Mouse (Mus musculus): ENCODE data around the gene Hes2. TPM values are rescaled to one million over a fixed set of nuclear protein-coding genes. Genes with fewer than 3 reads are reported as not detected.

Hes2 gene
- polyA plus RNA-seq, 1 experiment from 2014 or later = 0.17 TPM

GRCm38 (mm10) chr4:152192569-152192968 is 33.9 kb downstream of the Hes2 start:
- Histone ChIP-seq H3K4me1 (peaks cover 13% of the 10 kb centered on the region; the same call in 1 of the 2 replicates), H3K27ac (peak overlapping the region; percentile 30)
- 50% methylated on average over 4 of the region's 4 CpGs for WGBS

GRCm38 (mm10) chr4:152194476-152195175 is 36.0 kb downstream of the Hes2 start:
- 80% methylated on average over 3 of the region's 3 CpGs for WGBS

More at GRCm38 (mm10) chr4:152192569-152192968, 33.9 kb downstream of the Hes2 start:
- no peak for ATAC-seq (replicated peaks; ENCODE audit: low FRiP score)
- no peak overlapping the region for H3K4me2 ChIP-seq
- no peaks in the 10 kb centered on the region for H3K27me3 ChIP-seq
- no peaks in the 10 kb centered on the region for H3K9me3 ChIP-seq (replicated peaks)
- H3K4me3 ChIP-seq (replicated peaks) = no peak overlapping the region
- no peak overlapping the region for H3K9ac ChIP-seq
- H3K36me3 ChIP-seq = no peaks in the 10 kb centered on the region

DNA sequence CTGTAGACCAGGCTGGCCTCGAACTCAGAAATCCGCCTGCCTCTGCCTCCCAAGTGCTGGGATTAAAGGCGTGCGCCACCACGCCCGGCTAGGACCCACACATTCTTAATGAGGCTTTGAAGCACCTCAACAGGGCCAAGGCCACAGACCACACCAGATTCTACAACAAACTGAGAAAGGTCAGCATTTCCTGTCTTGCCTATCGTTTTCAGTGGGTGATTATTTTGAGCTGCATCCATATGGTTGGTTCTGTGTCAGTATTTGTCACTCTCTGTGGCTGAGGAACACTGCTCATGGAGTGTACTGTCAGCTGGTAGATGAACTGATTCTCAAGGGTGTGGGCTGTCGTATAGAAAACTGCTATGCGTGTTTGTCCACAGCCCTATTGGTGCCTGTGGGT is 37.6 kb downstream of the Hes2 start:
- Histone ChIP-seq H3K4me1 (peaks cover 18% of the 10 kb centered on the region), H3K4me3 (replicated peaks) (no peak overlapping the region), H3K36me3 (no peaks in the 10 kb centered on the region), H3K9ac (no peak overlapping the region), H3K27ac (no peak overlapping the region), H3K27me3 (no peaks in the 10 kb centered on the region), H3K9me3 (replicated peaks) (no peaks in the 10 kb centered on the region), H3K4me2 (no peak overlapping the region)
- 91% methylated on average over 8 of the region's 9 CpGs for WGBS
- no peak for ATAC-seq (replicated peaks; ENCODE audit: low FRiP score)

More at GRCm38 (mm10) chr4:152194476-152195175, 36.0 kb downstream of the Hes2 start:
- Histone ChIP-seq H3K27me3 (no peaks in the 10 kb centered on the region), H3K4me1 (peaks cover 13% of the 10 kb centered on the region; the same call in 1 of the 2 replicates), H3K27ac (no peak overlapping the region), H3K4me2 (no peak overlapping the region), H3K9ac (no peak overlapping the region), H3K9me3 (replicated peaks) (no peaks in the 10 kb centered on the region), H3K36me3 (no peaks in the 10 kb centered on the region), H3K4me3 (replicated peaks) (no peak overlapping the region)
- no peak for ATAC-seq (replicated peaks; ENCODE audit: low FRiP score)

DNA sequence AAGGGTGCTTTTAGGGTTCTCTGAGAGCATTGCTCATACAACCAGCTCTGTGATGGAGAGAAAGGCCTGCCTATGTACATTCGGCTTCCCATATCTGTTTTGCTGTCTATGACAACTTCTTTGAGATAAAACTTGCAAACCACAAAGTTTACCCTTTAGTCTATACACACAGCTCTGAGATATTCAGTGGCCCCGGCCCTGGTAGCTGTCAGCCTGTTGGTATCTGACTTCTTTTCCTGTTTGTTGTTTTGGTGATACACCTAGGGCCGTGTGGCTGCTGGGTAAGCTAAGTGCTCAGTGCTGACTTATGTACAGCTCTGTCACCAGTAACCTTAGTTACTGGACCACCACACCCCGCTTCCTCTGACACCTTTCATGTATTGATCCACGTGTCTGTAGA is 38.9 kb downstream of the Hes2 start:
- Histone ChIP-seq H3K4me1 (peaks cover 28% of the 10 kb centered on the region), H3K36me3 (no peaks in the 10 kb centered on the region), H3K27me3 (no peaks in the 10 kb centered on the region), H3K4me2 (no peak overlapping the region), H3K9ac (no peak overlapping the region), H3K27ac (no peak overlapping the region), H3K9me3 (replicated peaks) (no peaks in the 10 kb centered on the region), H3K4me3 (replicated peaks) (no peak overlapping the region)
- 78% methylated on average over 5 of the region's 5 CpGs for WGBS
- no peak for ATAC-seq (replicated peaks; ENCODE audit: low FRiP score)

- Histone ChIP-seq H3K27me3 (no peaks in the 10 kb centered on the region), H3K9ac (no peak overlapping the region), H3K4me3 (replicated peaks) (no peak overlapping the region), H3K4me2 (no peak overlapping the region), H3K4me1 (peaks cover 39% of the 10 kb centered on the region), H3K27ac (no peak overlapping the region), H3K36me3 (no peaks in the 10 kb centered on the region), H3K9me3 (replicated peaks) (no peaks in the 10 kb centered on the region)
- ATAC-seq (replicated peaks; ENCODE audit: low FRiP score) = no peak
- 76% methylated on average over 1 of the region's 1 CpGs for WGBS
Observed at GRCm38 (mm10) chr4:152199617-152200016, 41.0 kb downstream of the Hes2 start.

DNA sequence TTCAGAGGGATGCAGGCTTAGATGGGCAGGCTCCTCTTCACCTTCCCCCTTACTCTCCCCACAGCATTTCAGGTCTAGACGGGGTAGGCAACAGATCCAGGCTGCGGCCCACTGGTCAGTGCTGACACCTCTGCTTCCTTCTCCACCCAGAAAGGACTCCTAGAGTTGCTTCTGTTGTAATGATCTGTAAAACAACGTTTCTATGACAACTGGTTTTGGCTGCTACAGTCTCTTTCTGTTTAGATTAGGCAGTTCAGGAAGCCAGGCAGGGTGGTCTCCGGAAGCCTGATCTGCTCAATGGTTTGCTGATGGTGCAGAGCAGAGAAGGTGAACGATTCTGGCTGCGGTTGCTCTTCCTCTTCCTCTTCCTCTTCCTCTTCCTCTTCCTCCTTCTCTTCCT is 42.8 kb downstream of the Hes2 start:
- 49% methylated on average over 6 of the region's 6 CpGs for WGBS
- no peak overlapping the region for H3K4me2 ChIP-seq

DNA sequence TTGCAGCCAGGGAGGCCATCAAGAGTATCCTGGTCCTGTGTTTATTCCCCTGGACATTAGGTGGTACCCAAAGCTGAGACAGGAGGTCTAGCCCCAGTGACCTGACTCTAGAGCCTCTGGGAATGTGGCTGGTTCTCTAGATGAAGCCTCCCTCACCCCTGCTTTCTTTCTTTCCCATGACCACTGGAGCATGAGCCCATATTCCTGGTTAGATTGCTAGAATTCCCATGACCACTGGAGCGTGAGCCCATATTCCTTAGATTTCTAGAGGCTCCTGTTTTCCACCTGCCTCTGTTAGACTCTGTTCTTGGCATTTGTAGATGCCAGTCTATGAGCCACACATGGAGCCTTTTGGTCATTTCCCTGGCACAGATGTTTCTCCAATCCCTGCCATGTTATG is 43.8 kb downstream of the Hes2 start:
- no peaks in the 10 kb centered on the region for H3K27me3 ChIP-seq
- no peaks in the 10 kb centered on the region for H3K9me3 ChIP-seq (replicated peaks)
- no peaks in the 10 kb centered on the region for H3K36me3 ChIP-seq
- ATAC-seq (replicated peaks; ENCODE audit: low FRiP score) = peak; percentile 72
- H3K9ac ChIP-seq = no peak overlapping the region
- no peak overlapping the region for H3K4me2 ChIP-seq
- H3K4me3 ChIP-seq (replicated peaks) = no peak overlapping the region
- peaks cover 47% of the 10 kb centered on the region for H3K4me1 ChIP-seq
- H3K27ac ChIP-seq = peak overlapping the region; percentile 85
- 54% methylated on average over 1 of the region's 1 CpGs for WGBS

More for the DNA sequence above, 42.8 kb downstream of the Hes2 start:
- Histone ChIP-seq H3K9me3 (replicated peaks) (no peaks in the 10 kb centered on the region), H3K9ac (no peak overlapping the region), H3K36me3 (no peaks in the 10 kb centered on the region), H3K4me1 (peaks cover 47% of the 10 kb centered on the region), H3K4me3 (replicated peaks) (no peak overlapping the region), H3K27me3 (no peaks in the 10 kb centered on the region), H3K27ac (peak overlapping the region; percentile 85)
- no peak for ATAC-seq (replicated peaks; ENCODE audit: low FRiP score)

- Histone ChIP-seq H3K4me3 (replicated peaks) (no peak overlapping the region), H3K36me3 (no peaks in the 10 kb centered on the region), H3K27ac (peak overlapping the region; percentile 85), H3K9ac (no peak overlapping the region), H3K4me2 (no peak overlapping the region), H3K9me3 (replicated peaks) (no peaks in the 10 kb centered on the region), H3K4me1 (peaks cover 47% of the 10 kb centered on the region), H3K27me3 (no peaks in the 10 kb centered on the region)
- ATAC-seq (replicated peaks; ENCODE audit: low FRiP score) = peak; percentile 43; the same call in 1 of the 2 replicates
- 67% methylated on average over 3 of the region's 3 CpGs for WGBS
Observed at GRCm38 (mm10) chr4:152202905-152203304, 44.2 kb downstream of the Hes2 start.

GRCm38 (mm10) chr4:152204663-152205062 is 46.0 kb downstream of the Hes2 start:
- Histone ChIP-seq H3K27me3 (no peaks in the 10 kb centered on the region), H3K4me1 (peaks cover 51% of the 10 kb centered on the region), H3K27ac (no peak overlapping the region), H3K9ac (no peak overlapping the region), H3K4me2 (no peak overlapping the region), H3K9me3 (replicated peaks) (no peaks in the 10 kb centered on the region), H3K4me3 (replicated peaks) (no peak overlapping the region), H3K36me3 (no peaks in the 10 kb centered on the region)
- ATAC-seq (replicated peaks; ENCODE audit: low FRiP score) = no peak
- 80% methylated on average over 6 of the region's 6 CpGs for WGBS

DNA sequence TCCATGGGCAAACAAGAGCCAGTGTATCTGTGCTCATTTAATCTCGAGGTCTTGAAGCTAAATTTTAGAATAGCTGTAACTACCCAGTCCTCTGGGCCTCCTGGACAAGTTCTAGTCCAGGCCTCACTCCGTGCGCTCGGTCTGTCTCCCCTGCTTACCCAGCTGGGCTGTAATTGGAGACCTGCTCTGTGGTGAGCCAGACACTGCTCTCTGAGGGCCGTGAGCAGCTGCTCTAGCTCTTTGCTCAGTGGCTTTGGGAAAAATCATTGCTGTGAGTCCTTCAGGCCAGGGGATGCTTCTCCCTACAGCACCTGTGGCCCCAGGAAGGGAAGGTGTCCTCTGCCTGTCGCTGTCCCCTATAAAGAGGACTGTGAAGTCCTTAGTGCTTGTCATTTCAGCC is 47.5 kb downstream of the Hes2 start:
- no peak overlapping the region for H3K9ac ChIP-seq
- no peaks in the 10 kb centered on the region for H3K9me3 ChIP-seq (replicated peaks)
- ATAC-seq (replicated peaks; ENCODE audit: low FRiP score) = no peak
- H3K4me2 ChIP-seq = no peak overlapping the region
- peaks cover 36% of the 10 kb centered on the region for H3K4me1 ChIP-seq
- no peaks in the 10 kb centered on the region for H3K27me3 ChIP-seq
- no peak overlapping the region for H3K27ac ChIP-seq
- no peak overlapping the region for H3K4me3 ChIP-seq (replicated peaks)
- H3K36me3 ChIP-seq = no peaks in the 10 kb centered on the region; the same call in 1 of the 2 replicates
- WGBS = 47% methylated on average over 6 of the region's 6 CpGs

- H3K4me2 ChIP-seq = no peak overlapping the region
- no peaks in the 10 kb centered on the region; the same call in 1 of the 2 replicates for H3K36me3 ChIP-seq
- peaks cover 29% of the 10 kb centered on the region for H3K4me1 ChIP-seq
- no peaks in the 10 kb centered on the region for H3K27me3 ChIP-seq
- H3K9ac ChIP-seq = no peak overlapping the region
- 39% methylated on average over 4 of the region's 4 CpGs for WGBS
- ATAC-seq (replicated peaks; ENCODE audit: low FRiP score) = no peak
- no peak overlapping the region for H3K4me3 ChIP-seq (replicated peaks)
- H3K27ac ChIP-seq = 0 out of 2 replicates have a peak overlapping the region, but pooled peaks have one; percentile 30
- H3K9me3 ChIP-seq (replicated peaks) = no peaks in the 10 kb centered on the region
Observed at GRCm38 (mm10) chr4:152209623-152210022, 51.0 kb downstream of the Hes2 start.

All from kidney, embryonic 15.5 days (tissue).